Mouse (Mus musculus): Measurements from ENCODE around the gene Elf3. TPM values are rescaled to one million over a fixed set of nuclear protein-coding genes. Genes with fewer than 3 reads are reported as not detected.

Gene Elf3
- total and polyA plus RNA-seq, 3 experiments = 14.6 to 52.1 (median 28.6) TPM

DNA sequence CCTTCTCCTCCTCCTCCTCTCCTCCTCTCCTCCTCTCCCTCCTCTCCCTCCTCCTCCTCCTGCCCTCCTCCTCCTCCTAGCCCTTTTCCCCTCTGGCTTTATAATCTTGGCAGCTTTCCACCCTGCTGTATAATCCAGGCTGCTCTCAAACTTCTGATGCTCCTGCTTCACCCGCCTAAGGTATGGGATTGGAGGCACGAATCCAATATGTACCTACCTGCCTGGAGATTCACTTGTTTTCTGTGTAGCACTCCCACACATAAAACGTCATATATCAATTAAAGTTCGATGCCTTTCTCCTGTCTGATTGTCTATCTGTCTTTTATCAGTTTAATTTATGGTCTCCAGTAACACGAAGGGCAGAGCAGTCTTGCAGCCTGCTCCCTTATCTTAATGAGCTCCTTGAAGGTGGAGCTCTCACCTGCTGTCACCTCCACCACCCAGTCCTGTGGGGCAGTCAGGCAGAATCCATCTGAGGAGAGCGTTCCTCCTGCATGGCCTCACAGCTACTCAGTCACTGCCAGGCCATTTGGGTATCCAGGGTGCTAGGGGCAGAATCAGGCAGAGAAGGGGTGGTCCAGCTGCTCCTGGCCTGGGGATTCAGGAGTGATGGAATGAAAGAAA is 33.3 kb downstream of the Elf3 start:
- Histone ChIP-seq H3K27me3 (replicated peaks) (peaks cover 2% of the 10 kb centered on the region), H3K4me2 (ENCODE audit: insufficient read depth, low read depth, poor library complexity, severe bottlenecking) (no peak overlapping the region), H3K9me3 (replicated peaks; ENCODE audit: low read length) (peaks cover 2% of the 10 kb centered on the region), H3K9ac (ENCODE audit: insufficient read depth, low read depth) (no peak overlapping the region), H3K4me1 (ENCODE audit: control insufficient read depth in 1 of 2, insufficient read depth in 2 of 2) (peaks cover 14 to 40% of the 10 kb centered on the region in 2 experiments), H3K4me3 (replicated peaks in 1 of 3; ENCODE audit: low read depth in 2 of 3, low read length in 2 of 3, poor library complexity in 1 of 3) (no peak overlapping the region), H3K79me2 (replicated peaks; ENCODE audit: control insufficient read depth, extremely low read depth, insufficient read depth, poor library complexity, severe bottlenecking) (no peaks in the 10 kb centered on the region), H3K27ac (ENCODE audit: insufficient read depth, low read depth) (no peak overlapping the region), H3K36me3 (replicated peaks in 1 of 2; ENCODE audit: control insufficient read depth in 1 of 2, insufficient read depth in 1 of 2, low read length in 1 of 2) (no peaks in the 10 kb centered on the region)
- dilution Hi-C loops (cut with MboI; ENCODE audit: extremely low pct_ligation_motif_present, extremely low pct_unique_long_range_greater_than_20kb, low sequenced_read_pairs) (no loop called here), in situ Hi-C loops (cut with MboI; ENCODE audit: low pct_ligation_motif_present, low pct_unique_long_range_greater_than_20kb, low sequenced_read_pairs) (loop anchor here (5.0 kb wide), 1 partner anchor 43 kb away; no protein-coding TSS in a partner anchor)
- TF ChIP-seq USF1 (IDR thresholded peaks at IDR 0.05; ENCODE audit: low read depth, low read length) (no peak), ELF1 (IDR thresholded peaks at IDR 0.05; ENCODE audit: low read depth, low read length) (no peak), CHD2 (IDR thresholded peaks at IDR 0.05; ENCODE audit: low read length) (no peak), POLR2A (IDR thresholded peaks at IDR 0.05; ENCODE audit: low read depth, low read length) (no peak), ZC3H11A (IDR thresholded peaks at IDR 0.05; ENCODE audit: low read depth, low read length) (no peak), PAX5 (IDR thresholded peaks at IDR 0.05; ENCODE audit: low read length) (no peak), HCFC1 (IDR thresholded peaks at IDR 0.05; ENCODE audit: low read depth, low read length) (no peak), MEF2A (IDR thresholded peaks at IDR 0.05; ENCODE audit: borderline replicate concordance, low read depth, low read length) (no peak), MAFK (IDR thresholded peaks at IDR 0.05; ENCODE audit: insufficient replicate concordance, low read length) (no peak), RAD21 (IDR thresholded peaks at IDR 0.05; ENCODE audit: low read depth, low read length) (no peak), MAX (IDR thresholded peaks at IDR 0.05; ENCODE audit: low read length) (no peak), BHLHE40 (IDR thresholded peaks at IDR 0.05; ENCODE audit: low read depth, low read length) (no peak), ETS1 (conservative IDR thresholded peaks at IDR 0.05; ENCODE audit: low read depth, low read length) (no peak), EP300 (IDR thresholded peaks at IDR 0.05; ENCODE audit: low read length) (no peak), GABPA (IDR thresholded peaks at IDR 0.05; ENCODE audit: insufficient replicate concordance, low read depth, low read length) (no peak), JUN (IDR thresholded peaks at IDR 0.05; ENCODE audit: insufficient read depth, low read depth, low read length) (no peak), SIN3A (IDR thresholded peaks at IDR 0.05; ENCODE audit: low read length) (no peak), ZMIZ1 (IDR thresholded peaks at IDR 0.05; ENCODE audit: low read depth, low read length) (no peak), SMC3 (IDR thresholded peaks at IDR 0.05; ENCODE audit: low read depth, low read length) (no peak)
- DNase-seq (ENCODE audit: extremely low read depth) = no peak

- Histone ChIP-seq H3K27ac (ENCODE audit: insufficient read depth, low read depth) (no peak overlapping the region), H3K4me2 (ENCODE audit: insufficient read depth, low read depth, poor library complexity, severe bottlenecking) (no peak overlapping the region), H3K36me3 (replicated peaks in 1 of 2; ENCODE audit: control insufficient read depth in 1 of 2, insufficient read depth in 1 of 2, low read length in 1 of 2) (no peaks in the 10 kb centered on the region), H3K4me3 (replicated peaks in 1 of 3; ENCODE audit: low read depth in 2 of 3, low read length in 2 of 3, poor library complexity in 1 of 3) (no peak overlapping the region), H3K27me3 (replicated peaks) (peaks cover 2% of the 10 kb centered on the region), H3K4me1 (ENCODE audit: control insufficient read depth in 1 of 2, insufficient read depth in 2 of 2) (peaks cover 18 to 44% of the 10 kb centered on the region in 2 experiments), H3K9ac (ENCODE audit: insufficient read depth, low read depth) (no peak overlapping the region), H3K79me2 (replicated peaks; ENCODE audit: control insufficient read depth, extremely low read depth, insufficient read depth, poor library complexity, severe bottlenecking) (no peaks in the 10 kb centered on the region), H3K9me3 (replicated peaks; ENCODE audit: low read length) (peaks cover 2% of the 10 kb centered on the region)
- DNase-seq (ENCODE audit: extremely low read depth) = peak; percentile 65
- in situ Hi-C loops (cut with MboI; ENCODE audit: low pct_ligation_motif_present, low pct_unique_long_range_greater_than_20kb, low sequenced_read_pairs) (loop anchor here (5.0 kb wide), 1 partner anchor 42 kb away; no protein-coding TSS in a partner anchor), dilution Hi-C loops (cut with MboI; ENCODE audit: extremely low pct_ligation_motif_present, extremely low pct_unique_long_range_greater_than_20kb, low sequenced_read_pairs) (no loop called here)
- TF ChIP-seq UBTF (IDR thresholded peaks at IDR 0.05; ENCODE audit: low read depth, low read length) = no peak
- TF ChIP-seq SIN3A (IDR thresholded peaks at IDR 0.05; ENCODE audit: low read length) = no peak
- peak; percentile 97 for TF ChIP-seq EP300 (IDR thresholded peaks at IDR 0.05; ENCODE audit: low read length)
- TF ChIP-seq RCOR1 (conservative IDR thresholded peaks at IDR 0.05; ENCODE audit: low read depth, low read length) = peak; percentile 83; the same call in 1 of the 2 replicates
- TF ChIP-seq TCF12 (IDR thresholded peaks at IDR 0.05; ENCODE audit: low read depth, low read length) = peak; percentile 94
- TF ChIP-seq KAT2A (IDR thresholded peaks at IDR 0.05; ENCODE audit: insufficient replicate concordance, low read length) = no peak
- TF ChIP-seq ETS1 (conservative IDR thresholded peaks at IDR 0.05; ENCODE audit: low read depth, low read length) = peak; percentile 80
- no peak for TF ChIP-seq PAX5 (IDR thresholded peaks at IDR 0.05; ENCODE audit: low read length)
- TF ChIP-seq MAX (IDR thresholded peaks at IDR 0.05; ENCODE audit: low read length) = no peak
- no peak for TF ChIP-seq ZNF384 (IDR thresholded peaks at IDR 0.05; ENCODE audit: low read depth, low read length)
- no peak for TF ChIP-seq CHD1 (IDR thresholded peaks at IDR 0.05; ENCODE audit: low read depth, low read length)
- peak; percentile 82 for TF ChIP-seq BHLHE40 (IDR thresholded peaks at IDR 0.05; ENCODE audit: low read depth, low read length)
- TF ChIP-seq MAFK (IDR thresholded peaks at IDR 0.05; ENCODE audit: insufficient replicate concordance, low read length) = no peak
- TF ChIP-seq ZKSCAN1 (IDR thresholded peaks at IDR 0.05; ENCODE audit: borderline replicate concordance, low read depth, low read length) = no peak
- peak; percentile 97 for TF ChIP-seq MAZ (IDR thresholded peaks at IDR 0.05; ENCODE audit: low read depth, low read length)
- TF ChIP-seq POLR2AphosphoS2 (IDR thresholded peaks at IDR 0.05; ENCODE audit: low read depth, low read length) = no peak
- no peak for TF ChIP-seq TBP (conservative IDR thresholded peaks at IDR 0.05; ENCODE audit: low read depth, low read length)
- no peak for TF ChIP-seq ZMIZ1 (IDR thresholded peaks at IDR 0.05; ENCODE audit: low read depth, low read length)
- TF ChIP-seq IRF4 (IDR thresholded peaks at IDR 0.05; ENCODE audit: low read depth, low read length) = peak; percentile 96
- TF ChIP-seq JUND (conservative IDR thresholded peaks at IDR 0.05; ENCODE audit: low read depth, low read length) = no peak
- TF ChIP-seq SMC3 (IDR thresholded peaks at IDR 0.05; ENCODE audit: low read depth, low read length) = no peak
Measured at GRCm38 (mm10) chr1:135224147-135224546, 34.2 kb downstream of the Elf3 start.

Data from CH12.LX (cell line).